Mouse (Mus musculus): Measurements from ENCODE around the gene Pnrc1. TPM values are rescaled to one million over a fixed set of nuclear protein-coding genes. Genes with fewer than 3 reads are reported as not detected.
A peak's percentile ranks its signal among the peaks of the same experiment; 100 is the strongest.

Gene Pnrc1
- total RNA-seq, 4 experiments from 2014 or later: 275 to 322 (median 295) TPM

- no peak for DNase-seq (ENCODE audit: low spot score in 2 of 2)
These were observed 19.3 kb downstream of the Pnrc1 start for GRCm38 (mm10) chr4:33270386-33271314.

GRCm38 (mm10) chr4:33264979-33265726, 24.8 kb downstream of the Pnrc1 start:
- DNase-seq (ENCODE audit: low spot score in 2 of 2): no peak

DNA sequence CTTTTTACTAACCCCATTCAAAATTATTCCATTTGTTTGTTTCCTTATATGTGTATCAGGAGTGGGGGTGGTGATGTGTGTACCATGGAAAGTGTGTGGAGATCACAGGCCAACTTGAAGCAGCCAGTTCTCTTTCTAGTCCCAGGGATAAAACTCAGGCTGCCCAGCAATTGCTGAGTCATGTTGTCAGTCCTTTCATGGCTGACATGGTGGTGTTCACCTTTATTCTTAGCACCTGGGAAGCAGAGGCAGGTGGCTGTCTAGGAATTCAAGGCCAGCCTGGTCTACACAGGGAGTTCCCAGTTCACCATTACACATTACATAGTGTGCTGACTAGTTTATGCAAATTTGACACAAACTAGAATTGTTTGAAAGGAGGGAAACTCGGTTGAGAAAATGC, 27.1 kb downstream of the Pnrc1 start:
- DNase-seq (ENCODE audit: low spot score in 2 of 2): no peak

- peak; percentile 88 to 90 for DNase-seq (ENCODE audit: low spot score in 2 of 2)
These were observed 28.6 kb downstream of the Pnrc1 start for GRCm38 (mm10) chr4:33261311-33261753.

- DNase-seq (ENCODE audit: low spot score in 2 of 2): no peak
These were observed 29.7 kb downstream of the Pnrc1 start for GRCm38 (mm10) chr4:33260311-33260710.

- DNase-seq (ENCODE audit: low spot score in 2 of 2): no peak
These were observed 32.5 kb downstream of the Pnrc1 start for GRCm38 (mm10) chr4:33257263-33257964.

DNA sequence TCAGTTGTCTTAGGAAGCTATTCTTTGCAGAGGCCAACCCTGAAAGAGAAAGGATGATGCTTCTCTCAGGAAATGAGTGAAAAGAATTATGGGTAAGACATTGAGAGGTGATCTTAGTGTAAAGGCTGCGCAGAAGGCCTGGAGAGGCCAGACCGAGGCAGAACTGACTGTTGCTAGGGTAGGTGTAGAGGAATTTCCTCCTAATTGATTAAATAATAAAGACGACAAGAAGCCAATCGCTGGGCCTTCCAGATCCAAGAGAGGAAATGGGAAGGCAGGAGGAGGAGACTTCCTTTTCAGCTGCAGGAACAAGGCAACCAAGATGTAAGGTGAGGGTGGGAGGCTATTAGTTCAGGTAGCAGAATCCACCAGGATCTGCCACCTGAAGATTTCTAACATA, 35.3 kb downstream of the Pnrc1 start:
- no peak for DNase-seq (ENCODE audit: low spot score in 2 of 2)

GRCm38 (mm10) chr4:33250867-33251266, 39.1 kb downstream of the Pnrc1 start:
- DNase-seq (ENCODE audit: low spot score in 2 of 2): no peak

DNA sequence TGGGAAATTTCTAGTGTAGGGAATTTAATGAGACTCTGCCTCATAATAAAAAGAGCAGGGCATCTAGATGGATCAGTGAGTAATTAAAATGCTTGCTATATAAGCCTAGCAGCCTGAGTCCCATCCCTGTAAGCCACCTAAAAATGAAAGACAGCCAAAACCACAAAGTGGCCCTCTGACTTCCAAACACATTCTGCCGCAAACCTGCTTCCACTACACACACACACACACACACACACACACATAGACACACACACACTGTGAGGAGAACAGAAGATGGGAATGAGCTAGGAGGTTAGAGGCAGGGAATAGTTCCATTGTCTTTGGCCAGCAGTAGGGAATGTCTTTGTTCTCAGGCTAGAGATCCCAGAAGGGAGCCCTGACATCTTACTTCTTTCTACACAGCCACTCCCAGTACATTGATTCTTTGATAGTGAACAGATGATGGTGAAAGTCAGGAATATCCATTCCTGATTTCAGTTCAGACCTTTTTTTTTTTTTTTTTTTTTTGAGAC, 40.2 kb downstream of the Pnrc1 start:
- DNase-seq (ENCODE audit: low spot score in 2 of 2): no peak

DNA sequence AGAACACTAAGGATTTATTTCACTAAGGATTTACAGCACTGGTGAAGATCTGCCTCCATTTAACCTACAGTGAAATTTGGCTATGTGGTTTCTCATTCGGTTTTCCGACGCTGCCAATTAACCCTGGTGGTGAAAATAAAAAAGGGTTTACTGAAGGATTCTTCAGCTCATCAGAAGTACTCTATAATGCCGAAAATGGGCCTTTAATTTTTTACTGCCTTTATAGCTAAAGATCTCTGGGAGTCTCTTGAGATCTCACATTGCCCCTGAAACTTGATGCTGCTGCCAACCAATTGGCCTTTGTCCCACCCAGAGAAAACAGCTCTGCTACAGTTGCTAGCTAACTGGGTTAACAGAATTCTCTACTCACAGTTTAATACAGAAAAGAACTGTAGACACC, 41.0 kb downstream of the Pnrc1 start:
- no peak for DNase-seq (ENCODE audit: low spot score in 2 of 2)

DNA sequence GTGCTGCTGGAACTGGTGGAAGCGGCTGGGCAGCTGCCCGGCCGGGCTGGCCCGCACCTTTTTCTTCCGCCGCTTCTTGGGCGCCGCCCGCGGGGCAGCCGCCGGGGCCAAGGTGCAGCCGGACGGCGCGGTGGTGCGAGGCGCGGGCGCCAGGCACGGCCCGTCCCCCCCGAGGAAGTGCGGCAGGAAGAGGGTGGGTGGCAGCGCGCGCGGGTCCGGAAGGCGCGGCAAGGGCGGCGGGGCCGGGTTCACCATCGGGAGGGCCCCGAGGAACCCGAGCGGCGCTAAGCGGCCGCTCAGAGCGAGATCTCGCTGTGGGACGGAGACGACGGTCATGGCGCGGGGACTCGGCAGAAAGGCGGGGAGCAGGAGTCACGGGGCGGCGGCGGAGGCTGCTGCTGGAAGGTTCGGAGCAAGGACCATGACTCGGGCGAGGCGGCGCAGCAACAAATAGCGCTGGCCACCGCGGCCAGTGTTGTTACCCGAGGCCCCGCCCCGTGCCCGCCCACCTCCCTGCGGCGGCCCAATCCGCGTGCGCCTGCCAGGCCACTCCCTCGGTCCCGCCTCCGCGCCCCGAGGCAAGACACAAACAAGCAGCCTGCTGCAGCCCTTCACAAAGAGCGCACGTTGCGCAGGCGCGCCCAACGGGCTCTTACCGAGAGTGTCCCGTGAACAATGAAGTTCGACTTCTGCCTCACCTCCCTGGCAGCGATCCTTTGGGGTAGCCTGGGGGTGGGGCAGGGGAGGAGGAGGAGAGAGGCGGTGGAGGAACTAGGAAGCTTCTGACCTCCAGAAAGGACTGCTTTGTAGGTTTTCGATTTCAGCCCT, 41.7 kb downstream of the Pnrc1 start:
- DNase-seq (ENCODE audit: low spot score in 2 of 2): peak; percentile 97 to 98

- DNase-seq (ENCODE audit: low spot score in 2 of 2): peak; percentile 99
These were observed 42.4 kb downstream of the Pnrc1 start for GRCm38 (mm10) chr4:33247479-33248053.

DNA sequence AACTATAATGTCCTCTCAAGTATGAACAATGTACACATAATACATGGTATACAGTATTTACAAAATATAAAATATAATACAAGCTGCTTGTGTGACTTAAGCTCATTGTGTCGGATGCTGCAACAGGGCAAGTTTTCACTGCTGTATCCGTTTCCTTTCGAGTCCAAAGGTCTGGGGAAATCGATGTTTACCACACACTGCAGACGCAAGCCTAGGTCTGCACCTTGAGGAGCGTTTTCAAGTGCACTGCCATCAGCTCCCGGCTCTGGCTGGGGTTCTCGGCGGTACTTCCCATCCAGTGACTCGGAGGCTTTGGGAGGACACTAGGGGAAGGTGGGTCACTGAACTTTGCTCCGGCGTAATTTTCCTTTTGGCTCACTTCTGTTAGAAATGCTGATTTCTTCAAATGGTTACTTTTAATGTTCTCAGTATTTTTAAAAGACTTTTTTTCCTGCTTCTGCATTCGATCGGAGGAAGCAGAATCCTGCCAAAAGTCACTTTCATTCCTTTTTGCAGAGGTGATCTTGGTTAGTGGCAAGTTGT, 44.0 kb downstream of the Pnrc1 start:
- no peak for DNase-seq (ENCODE audit: low spot score in 2 of 2)

- DNase-seq (ENCODE audit: low spot score in 2 of 2): no peak
These were observed 46.0 kb downstream of the Pnrc1 start for GRCm38 (mm10) chr4:33243921-33244320.

DNA sequence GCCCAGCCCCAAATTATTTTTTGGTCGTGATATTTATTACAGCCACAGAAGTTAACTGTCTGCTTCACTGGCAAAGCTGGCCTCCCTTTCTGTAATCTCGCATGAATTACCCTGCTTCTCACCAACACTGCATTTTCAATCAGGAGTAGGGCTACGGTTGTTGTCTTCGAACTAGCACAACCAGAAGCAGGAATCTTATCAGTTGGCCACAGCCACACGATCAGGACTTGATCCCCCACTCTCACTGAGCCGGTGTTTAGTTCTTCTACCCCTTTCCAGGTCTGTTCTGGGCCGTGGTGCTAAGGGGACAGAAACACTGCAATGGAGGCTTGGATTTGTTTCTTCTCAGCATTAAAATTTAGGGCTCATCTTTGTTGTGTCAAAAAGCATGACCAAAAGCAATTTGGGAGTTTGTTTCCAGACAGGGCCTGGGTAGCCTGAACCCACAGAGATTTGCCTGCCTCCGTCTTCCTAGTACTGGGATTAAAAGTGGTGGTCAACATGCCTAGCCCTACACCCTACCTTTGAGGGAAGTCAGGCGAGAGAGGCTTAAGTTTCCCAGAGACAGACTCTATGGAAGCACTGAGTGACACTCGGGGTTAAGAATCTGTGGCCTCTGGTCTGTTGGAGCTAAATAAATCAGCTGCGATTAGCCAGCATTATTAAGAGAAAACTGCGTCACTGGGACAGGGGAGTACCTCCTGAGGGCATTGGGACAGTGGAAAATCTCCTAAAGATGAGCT, 46.8 kb downstream of the Pnrc1 start:
- no peak for DNase-seq (ENCODE audit: low spot score in 2 of 2)

GRCm38 (mm10) chr4:33242536-33242935, 47.4 kb downstream of the Pnrc1 start:
- DNase-seq (ENCODE audit: low spot score in 2 of 2): no peak

DNA sequence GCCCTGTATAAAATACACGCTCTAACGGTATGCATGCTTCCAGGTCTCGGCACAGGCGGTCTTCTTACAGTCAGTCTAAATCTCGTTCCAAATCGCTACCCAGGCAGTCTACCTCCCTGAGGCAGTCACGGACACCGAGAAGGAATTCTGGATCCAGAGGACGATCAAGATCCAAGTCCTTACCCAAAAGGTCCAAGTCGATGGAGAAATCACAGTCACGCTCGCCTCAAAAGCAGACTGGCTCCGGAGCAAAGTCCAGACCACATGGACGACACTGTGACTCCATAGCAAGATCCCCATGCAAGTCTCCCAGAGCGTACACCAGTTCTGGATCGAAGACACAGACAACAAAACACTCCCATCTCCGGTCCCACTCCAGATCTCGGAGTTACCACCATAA, 59.1 kb downstream of the Pnrc1 start:
- no peak for DNase-seq (ENCODE audit: low spot score in 2 of 2)

DNA sequence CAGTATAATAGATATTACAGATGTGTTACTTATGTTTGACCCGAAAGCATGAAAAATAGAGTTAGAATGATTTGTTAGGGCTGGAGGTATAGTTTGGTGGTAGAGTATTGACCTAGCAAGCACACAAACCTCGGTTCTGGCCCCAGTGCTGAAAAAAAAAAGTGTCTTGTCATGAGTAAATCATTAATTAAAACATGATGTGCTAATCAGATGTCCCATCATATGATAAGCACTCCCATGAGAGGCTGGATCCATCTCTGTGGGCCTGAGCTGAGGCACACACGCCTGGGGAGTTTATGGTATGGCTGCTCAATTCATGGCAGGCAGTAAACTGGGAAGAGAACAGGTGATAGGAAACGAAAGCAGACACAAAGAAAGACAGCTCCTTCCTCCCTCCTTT, 60.3 kb downstream of the Pnrc1 start:
- DNase-seq (ENCODE audit: low spot score in 2 of 2): no peak

DNA sequence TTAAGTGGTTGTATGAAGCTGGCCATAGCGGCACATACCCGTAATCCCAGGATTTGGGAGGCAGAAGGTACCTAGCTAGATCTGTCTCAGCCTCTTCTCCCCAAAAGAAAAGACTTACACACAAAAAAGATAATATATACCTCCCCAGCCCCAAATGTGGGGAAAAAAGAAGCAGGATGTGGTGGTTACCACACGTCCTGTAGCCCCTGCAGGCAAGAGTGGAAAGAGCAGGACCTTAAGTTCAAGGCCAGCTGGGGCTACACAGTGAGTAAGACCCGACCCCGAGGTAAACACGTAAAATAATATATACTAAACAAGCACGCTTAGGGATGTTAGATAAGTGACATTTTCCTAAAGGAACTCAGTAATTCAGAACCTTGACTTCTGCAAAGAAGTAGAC, 62.8 kb downstream of the Pnrc1 start:
- DNase-seq (ENCODE audit: low spot score in 2 of 2): no peak
